Mouse (Mus musculus) midbrain, embryonic 15.5 days (tissue): ENCODE results near the gene Tomm6. TPM values are rescaled to one million over a fixed set of nuclear protein-coding genes. Genes with fewer than 3 reads are reported as not detected.
A peak's percentile ranks its signal among the peaks of the same experiment; 100 is the strongest.

Source experiments
- ATAC-seq: fragments of 200-750 bp; cut with Nextera tagmentation; replicated peaks from 2 replicates; pipeline ENCODE4 v1.8.0; 2017; ENCODE audit warnings: moderate TSS enrichment
- H3K27ac ChIP-seq: fragments of 300-500 bp; sonication (generic); 2 replicates; pipeline ENCODE4 v1.5.1; 2015; ENCODE audit warnings: mild to moderate bottlenecking, inconsistent platforms
- H3K27me3 ChIP-seq: fragments of 300-500 bp; sonication (generic); replicated peaks from 2 replicates; pipeline ENCODE4 v1.6.1; 2015; ENCODE audit warnings: inconsistent platforms
- H3K36me3 ChIP-seq: fragments of 300-500 bp; sonication (generic); replicated peaks from 2 replicates; pipeline ENCODE4 v1.6.1; 2015; ENCODE audit warnings: inconsistent platforms
- H3K4me1 ChIP-seq: fragments of 300-500 bp; sonication (generic); 2 replicates; pipeline ENCODE4 v1.6.1; 2015; ENCODE audit warnings: inconsistent platforms
- H3K4me2 ChIP-seq: fragments of 300-500 bp; sonication (generic); 2 replicates; pipeline ENCODE4 v1.6.1; 2015; ENCODE audit warnings: inconsistent platforms, mild to moderate bottlenecking, moderate library complexity
- H3K4me3 ChIP-seq: fragments of 300-500 bp; sonication (generic); 2 replicates; pipeline ENCODE4 v1.5.1; 2015; ENCODE audit warnings: mild to moderate bottlenecking, inconsistent platforms
- H3K9ac ChIP-seq: fragments of 300-500 bp; sonication (generic); 2 replicates; pipeline ENCODE4 v1.6.1; 2015; ENCODE audit warnings: mild to moderate bottlenecking, inconsistent platforms
- H3K9me3 ChIP-seq: fragments of 300-500 bp; sonication (generic); 2 replicates; pipeline ENCODE4 v1.6.1; 2016; ENCODE audit warnings: inconsistent platforms
- WGBS: fragments of 180-500 bp; shearing (Covaris S2); methylation state at CpG from one replicate; pipeline ENCODE4 v1.1.7; 2015; ENCODE audit warnings: mixed read lengths; 5-methylcytosine and 5-hydroxymethylcytosine counted together
- polyA plus RNA-seq: library from polyadenylated mRNA; unstranded; fragments of >200 nt; fragmentation: Nextera tagmentation; extraction: Ambion mirVana; gene quantifications from 2 replicates; pipeline ENCODE4 v1.2.1, GENCODE M21; 2015

Gene Tomm6
- polyA plus RNA-seq, 1 experiment from 2014 or later, result 256 TPM

GRCm38 (mm10) chr17:47693671-47694441, 5.7 kb upstream of the Tomm6 start:
- peak overlapping the region; percentile 84 for H3K4me3 ChIP-seq
- peak overlapping the region; percentile 90 for H3K4me2 ChIP-seq
- H3K27ac ChIP-seq, result peak overlapping the region; percentile 81
- peaks cover 26% of the 10 kb centered on the region for H3K4me1 ChIP-seq
- H3K9ac ChIP-seq, result peak overlapping the region; percentile 86
- WGBS, result 33% methylated on average over 13 of the region's 13 CpGs
- no peaks in the 10 kb centered on the region for H3K9me3 ChIP-seq
- H3K36me3 ChIP-seq, result no peaks in the 10 kb centered on the region
- no peaks in the 10 kb centered on the region for H3K27me3 ChIP-seq
- ATAC-seq, result peak; percentile 15

GRCm38 (mm10) chr17:47691650-47692049, 3.5 kb upstream of the Tomm6 start:
- Histone ChIP-seq H3K9me3 (no peaks in the 10 kb centered on the region), H3K27me3 (no peaks in the 10 kb centered on the region), H3K27ac (no peak overlapping the region), H3K4me3 (no peak overlapping the region), H3K4me1 (peaks cover 35% of the 10 kb centered on the region), H3K36me3 (no peaks in the 10 kb centered on the region), H3K4me2 (no peak overlapping the region), H3K9ac (no peak overlapping the region)
- ATAC-seq, result no peak
- WGBS, result 88% methylated on average over 3 of the region's 3 CpGs

GRCm38 (mm10) chr17:47689894-47690293, 1.7 kb upstream of the Tomm6 start:
- peak overlapping the region; percentile 77 for H3K4me3 ChIP-seq
- H3K27me3 ChIP-seq, result no peaks in the 10 kb centered on the region
- no peak for ATAC-seq
- H3K4me2 ChIP-seq, result peak overlapping the region; percentile 93
- peak overlapping the region; percentile 84; the same call in 1 of the 2 replicates for H3K9ac ChIP-seq
- peaks cover 33% of the 10 kb centered on the region for H3K4me1 ChIP-seq
- H3K36me3 ChIP-seq, result no peaks in the 10 kb centered on the region; the same call in 1 of the 2 replicates
- no peaks in the 10 kb centered on the region for H3K9me3 ChIP-seq
- 79% methylated on average over 8 of the region's 8 CpGs for WGBS
- H3K27ac ChIP-seq, result no peak overlapping the region

DNA sequence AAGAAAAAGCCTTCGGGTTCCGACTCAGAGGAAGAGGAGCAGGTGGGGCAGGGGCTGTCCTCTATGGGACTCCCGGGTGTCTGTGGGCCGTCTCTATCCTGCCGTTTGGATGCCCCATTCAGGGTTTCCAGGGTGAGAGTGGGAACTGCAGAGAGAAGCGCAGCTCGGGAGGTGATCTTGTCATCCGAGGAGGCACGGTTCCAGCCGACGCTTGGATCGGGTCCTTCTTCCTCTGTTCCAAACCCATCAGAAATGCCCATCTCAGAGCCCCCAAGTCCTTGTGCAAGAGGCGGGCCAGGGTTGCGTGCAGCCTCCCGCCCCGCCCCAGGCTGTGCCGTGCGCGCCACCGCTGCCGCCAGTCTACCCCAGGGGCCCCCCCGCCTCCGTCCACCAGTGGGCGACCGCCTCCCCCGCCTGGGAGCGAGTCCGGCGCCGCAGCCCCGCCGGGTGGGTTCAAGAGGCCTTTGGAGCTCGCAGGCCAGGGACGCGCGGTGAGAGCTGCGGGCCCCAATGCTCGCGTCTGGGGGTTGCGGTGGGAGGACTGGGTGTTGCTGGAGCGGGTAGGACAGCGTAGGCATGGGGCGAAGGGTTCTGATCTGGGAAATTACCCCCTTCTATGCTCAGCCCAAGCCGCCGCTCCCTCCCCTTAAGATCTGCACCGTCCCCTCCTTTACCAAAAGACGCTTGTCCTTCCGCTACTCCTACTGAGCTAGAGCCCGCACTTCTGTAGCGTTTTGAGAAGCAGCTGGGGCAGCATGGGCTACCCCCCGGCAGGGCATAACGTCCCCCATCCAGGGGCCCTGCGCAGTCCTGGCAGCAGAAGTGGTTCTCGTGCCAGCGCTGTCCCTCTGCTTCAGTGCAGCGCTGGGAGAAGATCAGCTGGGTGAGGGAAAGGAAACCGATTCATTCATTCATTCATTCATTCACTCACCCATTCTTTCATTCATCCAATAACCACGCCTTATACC, 706 bp upstream of the Tomm6 start, which contains the start of gene Frs3:
Gene Frs3 (plus strand): TSS at position 423 of the 968 bp plus-strand sequence.
- Histone ChIP-seq H3K4me2 (peak within 1 kb of the TSS; percentile 93), H3K9ac (peak within 1 kb of the TSS; percentile 84), H3K9me3 (no peaks in the 10 kb centered on the region), H3K36me3 (no peaks in the 10 kb centered on the region; the same call in none of the 2 replicates), H3K4me3 (peak within 1 kb of the TSS; percentile 77), H3K4me1 (peaks cover 27% of the 10 kb centered on the region), H3K27ac (peak within 1 kb of the TSS; percentile 82), H3K27me3 (no peaks in the 10 kb centered on the region)
- peak; percentile 74 for ATAC-seq
- WGBS, result under 1% methylated on average over 57 of the region's 58 CpGs

GRCm38 (mm10) chr17:47687409-47688343, 510 bp downstream of the Tomm6 start:
- no peaks in the 10 kb centered on the region for H3K9me3 ChIP-seq
- H3K36me3 ChIP-seq, result peaks cover 8% of the 10 kb centered on the region
- H3K27ac ChIP-seq, result peak overlapping the region; percentile 82
- peak overlapping the region; percentile 93 for H3K4me2 ChIP-seq
- peak; percentile 91 for ATAC-seq
- peaks cover 25% of the 10 kb centered on the region for H3K4me1 ChIP-seq
- peak overlapping the region; percentile 84 for H3K9ac ChIP-seq
- WGBS, result under 1% methylated on average over 70 of the region's 70 CpGs
- no peaks in the 10 kb centered on the region for H3K27me3 ChIP-seq
- peak overlapping the region; percentile 77 for H3K4me3 ChIP-seq

DNA sequence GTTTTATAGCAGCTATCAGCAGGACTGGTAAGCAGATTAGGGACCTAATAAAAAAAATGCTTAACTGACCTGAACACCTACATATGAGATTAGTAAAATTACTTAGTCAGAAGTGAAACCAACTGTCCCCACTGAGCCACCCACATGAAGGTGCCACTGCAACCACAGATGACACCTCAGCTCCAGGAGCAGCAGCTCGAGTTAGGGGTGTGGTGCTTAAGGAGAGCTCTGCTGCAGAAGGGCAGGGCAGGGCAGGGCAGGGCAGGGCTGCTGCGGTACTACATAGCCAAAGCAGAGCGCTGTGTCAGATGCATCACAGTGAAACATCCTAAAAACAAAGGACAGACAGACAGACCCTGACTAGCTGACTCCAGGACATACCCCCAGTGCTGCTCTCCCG, 5.3 kb downstream of the Tomm6 start:
- H3K4me1 ChIP-seq, result peaks cover 14% of the 10 kb centered on the region
- 90% methylated on average over 4 of the region's 4 CpGs for WGBS
- no peak overlapping the region for H3K9ac ChIP-seq
- H3K4me3 ChIP-seq, result no peak overlapping the region
- no peak overlapping the region for H3K4me2 ChIP-seq
- H3K36me3 ChIP-seq, result peaks cover 36% of the 10 kb centered on the region
- H3K27me3 ChIP-seq, result no peaks in the 10 kb centered on the region
- no peak for ATAC-seq
- H3K27ac ChIP-seq, result no peak overlapping the region
- H3K9me3 ChIP-seq, result no peaks in the 10 kb centered on the region

DNA sequence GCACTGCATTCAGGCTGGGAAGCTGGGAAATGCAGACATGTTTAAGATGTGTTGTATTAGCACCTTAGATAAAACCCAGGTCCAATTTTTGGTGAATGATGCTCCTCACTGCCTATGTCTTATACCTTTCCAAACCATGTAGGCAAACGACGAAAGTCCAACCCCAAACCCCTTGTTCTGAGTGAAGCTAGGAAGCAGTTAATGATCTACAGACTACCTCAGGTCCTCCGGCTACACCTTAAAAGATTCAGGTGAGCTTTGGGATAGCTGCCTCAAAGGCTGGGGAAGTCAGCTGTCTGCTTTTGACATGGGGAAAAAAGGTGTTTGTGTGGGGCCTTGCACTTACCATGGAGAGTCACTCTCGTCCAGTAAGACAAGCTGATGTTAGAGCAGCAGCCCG, 9.5 kb downstream of the Tomm6 start:
- WGBS, result 89% methylated on average over 5 of the region's 5 CpGs
- Histone ChIP-seq H3K4me1 (peaks cover 3% of the 10 kb centered on the region; the same call in 1 of the 2 replicates), H3K36me3 (peaks cover 42% of the 10 kb centered on the region), H3K27ac (no peak overlapping the region), H3K27me3 (no peaks in the 10 kb centered on the region), H3K9ac (no peak overlapping the region), H3K4me3 (no peak overlapping the region), H3K9me3 (no peaks in the 10 kb centered on the region), H3K4me2 (no peak overlapping the region)
- ATAC-seq, result no peak

GRCm38 (mm10) chr17:47678238-47678637, 9.9 kb downstream of the Tomm6 start:
- ATAC-seq, result no peak
- Histone ChIP-seq H3K4me3 (no peak overlapping the region), H3K4me2 (no peak overlapping the region), H3K36me3 (peaks cover 40% of the 10 kb centered on the region), H3K27ac (no peak overlapping the region), H3K9me3 (no peaks in the 10 kb centered on the region), H3K9ac (no peak overlapping the region), H3K27me3 (no peaks in the 10 kb centered on the region), H3K4me1 (peaks cover 3% of the 10 kb centered on the region; the same call in 1 of the 2 replicates)
- WGBS, result 94% methylated on average over 5 of the region's 5 CpGs

DNA sequence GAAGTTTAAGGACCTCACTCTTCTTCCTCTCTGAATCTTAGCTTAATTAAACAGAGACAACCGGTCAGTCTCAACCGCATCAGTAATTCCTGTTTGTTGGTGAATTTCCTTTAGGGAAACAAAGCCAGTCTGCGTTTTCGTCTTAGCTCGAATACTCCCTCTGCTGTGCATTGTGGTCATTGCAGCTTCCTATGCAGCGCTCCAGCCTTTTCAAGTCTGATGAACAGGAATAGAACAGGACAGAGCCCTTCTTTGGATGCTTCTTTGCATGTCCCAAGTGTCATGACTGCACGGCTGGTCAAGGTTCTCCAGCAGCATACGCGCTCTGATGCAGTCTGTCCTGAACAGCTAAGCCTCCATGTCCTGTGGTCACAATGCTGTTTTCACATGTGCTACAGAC, 11.6 kb downstream of the Tomm6 start:
- H3K36me3 ChIP-seq, result peaks cover 27% of the 10 kb centered on the region
- no peaks in the 10 kb centered on the region for H3K9me3 ChIP-seq
- no peak overlapping the region for H3K9ac ChIP-seq
- no peak overlapping the region for H3K4me2 ChIP-seq
- ATAC-seq, result 0 out of 2 replicates have a peak, but pooled peaks have one; percentile 41
- peak overlapping the region; percentile 48; the same call in 1 of the 2 replicates for H3K27ac ChIP-seq
- H3K27me3 ChIP-seq, result no peaks in the 10 kb centered on the region
- no peak overlapping the region for H3K4me3 ChIP-seq
- WGBS, result 18% methylated on average over 9 of the region's 9 CpGs
- peaks cover 15% of the 10 kb centered on the region for H3K4me1 ChIP-seq

DNA sequence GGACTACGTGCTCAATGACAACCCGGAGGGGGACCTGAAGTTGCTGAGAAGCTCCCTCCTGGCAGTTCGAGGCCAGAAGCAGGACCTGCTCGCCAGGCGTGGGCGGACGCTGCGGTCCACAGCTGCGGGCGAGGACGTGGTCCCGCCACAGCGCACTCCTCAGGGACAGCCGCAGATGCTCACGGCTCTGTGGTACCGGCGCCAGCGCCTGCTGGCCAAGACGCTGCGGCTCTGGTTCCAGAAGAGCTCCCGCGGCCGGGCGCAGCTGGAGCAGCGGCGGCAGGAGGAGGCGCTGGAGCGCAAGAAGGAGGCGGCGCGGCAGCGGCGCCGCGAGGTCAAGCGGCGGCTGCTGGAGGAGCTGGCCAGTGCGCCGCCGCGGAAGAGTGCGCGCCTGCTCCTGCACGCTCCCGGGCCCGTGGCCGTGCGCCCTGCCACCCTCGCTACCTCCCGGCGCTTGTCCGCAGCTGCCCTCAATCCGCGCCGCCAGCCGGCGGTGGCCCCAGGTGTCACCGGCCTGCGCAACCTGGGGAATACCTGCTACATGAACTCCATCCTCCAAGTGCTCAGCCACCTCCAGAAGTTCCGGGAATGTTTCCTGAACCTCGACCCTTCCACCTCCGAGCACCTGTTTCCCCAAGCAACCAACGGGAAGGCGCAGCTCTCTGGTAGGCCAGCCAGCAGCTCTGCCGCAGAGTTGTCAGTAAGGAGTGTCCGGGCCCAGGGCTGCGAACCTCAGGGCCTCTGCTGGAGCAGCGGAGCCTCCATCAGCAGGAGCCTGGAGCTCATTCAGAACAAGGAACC, 15.7 kb downstream of the Tomm6 start:
- Histone ChIP-seq H3K27me3 (no peaks in the 10 kb centered on the region), H3K36me3 (peaks cover 7% of the 10 kb centered on the region; the same call in 1 of the 2 replicates), H3K4me2 (peak overlapping the region; percentile 63), H3K4me3 (peak overlapping the region; percentile 33), H3K4me1 (peaks cover 21% of the 10 kb centered on the region), H3K9ac (peak overlapping the region; percentile 31; the same call in 1 of the 2 replicates), H3K27ac (no peak overlapping the region), H3K9me3 (no peaks in the 10 kb centered on the region)
- 5% methylated on average over 68 of the region's 68 CpGs for WGBS
- ATAC-seq, result peak; percentile 51

- 0 out of 2 replicates have a peak overlapping the region, but pooled peaks have one; percentile 31 for H3K9ac ChIP-seq
- no peak overlapping the region for H3K27ac ChIP-seq
- H3K4me3 ChIP-seq, result peak overlapping the region; percentile 33
- ATAC-seq, result peak; percentile 43
- H3K4me2 ChIP-seq, result peak overlapping the region; percentile 63
- H3K9me3 ChIP-seq, result no peaks in the 10 kb centered on the region
- H3K36me3 ChIP-seq, result peaks cover 7% of the 10 kb centered on the region; the same call in 1 of the 2 replicates
- WGBS, result 20% methylated on average over 14 of the region's 14 CpGs
- no peaks in the 10 kb centered on the region for H3K27me3 ChIP-seq
- H3K4me1 ChIP-seq, result peaks cover 21% of the 10 kb centered on the region
These were observed 16.2 kb downstream of the Tomm6 start for GRCm38 (mm10) chr17:47671988-47672310.
